Mouse (Mus musculus): ENCODE data around the gene Cd300a. TPM values are rescaled to one million over a fixed set of nuclear protein-coding genes. Genes with fewer than 3 reads are reported as not detected.

Cd300a gene
- polyA plus RNA-seq, 1 experiment from 2014 or later: 1.0 TPM

- Histone ChIP-seq H3K9ac (peak overlapping the region; percentile 36; the same call in 1 of the 2 replicates), H3K9me3 (no peaks in the 10 kb centered on the region), H3K4me2 (no peak overlapping the region), H3K4me1 (peaks cover 27% of the 10 kb centered on the region), H3K27me3 (no peaks in the 10 kb centered on the region), H3K27ac (no peak overlapping the region), H3K4me3 (no peak overlapping the region), H3K36me3 (peaks cover 81% of the 10 kb centered on the region)
- WGBS: 62% methylated on average over 11 of the region's 11 CpGs
- no peak for ATAC-seq (ENCODE audit: insufficient number of reproducible peaks, insufficient read depth, low FRiP score, low TSS enrichment, low read depth)
These were observed 22.2 kb upstream of the Cd300a start for GRCm38 (mm10) chr11:114867361-114868235.

- no peak for ATAC-seq (ENCODE audit: insufficient number of reproducible peaks, insufficient read depth, low FRiP score, low TSS enrichment, low read depth)
- Histone ChIP-seq H3K9ac (no peak overlapping the region), H3K27me3 (no peaks in the 10 kb centered on the region), H3K4me2 (no peak overlapping the region), H3K4me3 (no peak overlapping the region), H3K4me1 (peaks cover 34% of the 10 kb centered on the region), H3K27ac (no peak overlapping the region), H3K9me3 (no peaks in the 10 kb centered on the region), H3K36me3 (peaks cover 81% of the 10 kb centered on the region)
- WGBS: 92% methylated on average over 12 of the region's 12 CpGs
These were observed 21.6 kb upstream of the Cd300a start for GRCm38 (mm10) chr11:114868280-114868679.

GRCm38 (mm10) chr11:114869787-114870186 lies 20.1 kb upstream of the Cd300a start:
- peaks cover 67% of the 10 kb centered on the region for H3K36me3 ChIP-seq
- H3K4me2 ChIP-seq: no peak overlapping the region
- H3K4me1 ChIP-seq: peaks cover 49% of the 10 kb centered on the region
- no peak for ATAC-seq (ENCODE audit: insufficient number of reproducible peaks, insufficient read depth, low FRiP score, low TSS enrichment, low read depth)
- no peak overlapping the region for H3K27ac ChIP-seq
- WGBS: 88% methylated on average over 1 of the region's 1 CpGs
- H3K9me3 ChIP-seq: no peaks in the 10 kb centered on the region
- no peak overlapping the region for H3K9ac ChIP-seq
- no peak overlapping the region for H3K4me3 ChIP-seq
- H3K27me3 ChIP-seq: no peaks in the 10 kb centered on the region

- Histone ChIP-seq H3K4me1 (peaks cover 49% of the 10 kb centered on the region), H3K27me3 (no peaks in the 10 kb centered on the region), H3K9me3 (no peaks in the 10 kb centered on the region), H3K4me3 (no peak overlapping the region), H3K4me2 (no peak overlapping the region), H3K36me3 (peaks cover 53% of the 10 kb centered on the region), H3K9ac (no peak overlapping the region), H3K27ac (no peak overlapping the region)
- ATAC-seq (ENCODE audit: insufficient number of reproducible peaks, insufficient read depth, low FRiP score, low TSS enrichment, low read depth): no peak
- 89% methylated on average over 2 of the region's 2 CpGs for WGBS
These were observed 18.3 kb upstream of the Cd300a start for GRCm38 (mm10) chr11:114871540-114871939.

GRCm38 (mm10) chr11:114873022-114873817 lies 16.6 kb upstream of the Cd300a start:
- H3K36me3 ChIP-seq: peaks cover 36% of the 10 kb centered on the region
- peaks cover 46% of the 10 kb centered on the region for H3K4me1 ChIP-seq
- no peaks in the 10 kb centered on the region for H3K27me3 ChIP-seq
- H3K4me2 ChIP-seq: no peak overlapping the region
- 17% methylated on average over 6 of the region's 6 CpGs for WGBS
- H3K4me3 ChIP-seq: no peak overlapping the region
- no peak for ATAC-seq (ENCODE audit: insufficient number of reproducible peaks, insufficient read depth, low FRiP score, low TSS enrichment, low read depth)
- no peaks in the 10 kb centered on the region for H3K9me3 ChIP-seq
- no peak overlapping the region for H3K9ac ChIP-seq
- peak overlapping the region; percentile 69 for H3K27ac ChIP-seq

- Histone ChIP-seq H3K4me3 (no peak overlapping the region), H3K9ac (no peak overlapping the region), H3K4me2 (no peak overlapping the region), H3K9me3 (no peaks in the 10 kb centered on the region), H3K27ac (no peak overlapping the region), H3K4me1 (peaks cover 46% of the 10 kb centered on the region), H3K36me3 (peaks cover 24% of the 10 kb centered on the region), H3K27me3 (no peaks in the 10 kb centered on the region)
- ATAC-seq (ENCODE audit: insufficient number of reproducible peaks, insufficient read depth, low FRiP score, low TSS enrichment, low read depth): no peak
- 50% methylated on average over 9 of the region's 9 CpGs for WGBS
These were observed 15.4 kb upstream of the Cd300a start for GRCm38 (mm10) chr11:114874226-114875145.

- Histone ChIP-seq H3K4me2 (peak overlapping the region; percentile 37; the same call in 1 of the 2 replicates), H3K36me3 (peaks cover 17% of the 10 kb centered on the region), H3K27ac (0 out of 2 replicates have a peak overlapping the region, but pooled peaks have one; percentile 7), H3K27me3 (no peaks in the 10 kb centered on the region), H3K4me3 (no peak overlapping the region), H3K4me1 (peaks cover 46% of the 10 kb centered on the region), H3K9ac (peak overlapping the region; percentile 32; the same call in 1 of the 2 replicates), H3K9me3 (no peaks in the 10 kb centered on the region)
- ATAC-seq (ENCODE audit: insufficient number of reproducible peaks, insufficient read depth, low FRiP score, low TSS enrichment, low read depth): no peak
- WGBS: 3% methylated on average over 9 of the region's 9 CpGs
These were observed 14.5 kb upstream of the Cd300a start for GRCm38 (mm10) chr11:114875301-114875801.

- Histone ChIP-seq H3K4me1 (peaks cover 46% of the 10 kb centered on the region), H3K27ac (no peak overlapping the region), H3K27me3 (no peaks in the 10 kb centered on the region), H3K4me3 (no peak overlapping the region), H3K36me3 (peaks cover 9% of the 10 kb centered on the region), H3K4me2 (no peak overlapping the region), H3K9me3 (no peaks in the 10 kb centered on the region), H3K9ac (no peak overlapping the region)
- WGBS: 38% methylated on average over 7 of the region's 7 CpGs
- ATAC-seq (ENCODE audit: insufficient number of reproducible peaks, insufficient read depth, low FRiP score, low TSS enrichment, low read depth): no peak
These were observed 13.7 kb upstream of the Cd300a start for GRCm38 (mm10) chr11:114876176-114876575.

GRCm38 (mm10) chr11:114876621-114877020 lies 13.2 kb upstream of the Cd300a start:
- no peak overlapping the region for H3K9ac ChIP-seq
- peaks cover 4% of the 10 kb centered on the region for H3K36me3 ChIP-seq
- H3K4me1 ChIP-seq: peaks cover 46% of the 10 kb centered on the region
- WGBS: 10% methylated on average over 2 of the region's 2 CpGs
- no peaks in the 10 kb centered on the region for H3K9me3 ChIP-seq
- no peak overlapping the region for H3K27ac ChIP-seq
- no peak for ATAC-seq (ENCODE audit: insufficient number of reproducible peaks, insufficient read depth, low FRiP score, low TSS enrichment, low read depth)
- no peak overlapping the region for H3K4me3 ChIP-seq
- no peaks in the 10 kb centered on the region for H3K27me3 ChIP-seq
- no peak overlapping the region for H3K4me2 ChIP-seq

GRCm38 (mm10) chr11:114877145-114877544 lies 12.7 kb upstream of the Cd300a start:
- H3K4me1 ChIP-seq: peaks cover 46% of the 10 kb centered on the region
- ATAC-seq (ENCODE audit: insufficient number of reproducible peaks, insufficient read depth, low FRiP score, low TSS enrichment, low read depth): no peak
- no peak overlapping the region for H3K9ac ChIP-seq
- H3K9me3 ChIP-seq: no peaks in the 10 kb centered on the region
- H3K4me2 ChIP-seq: no peak overlapping the region
- no peak overlapping the region for H3K4me3 ChIP-seq
- H3K36me3 ChIP-seq: no peaks in the 10 kb centered on the region
- 42% methylated on average over 3 of the region's 3 CpGs for WGBS
- no peak overlapping the region for H3K27ac ChIP-seq
- no peaks in the 10 kb centered on the region for H3K27me3 ChIP-seq

- Histone ChIP-seq H3K27ac (no peak overlapping the region), H3K36me3 (no peaks in the 10 kb centered on the region), H3K9ac (no peak overlapping the region), H3K4me3 (no peak overlapping the region), H3K27me3 (no peaks in the 10 kb centered on the region), H3K9me3 (no peaks in the 10 kb centered on the region), H3K4me1 (peaks cover 23% of the 10 kb centered on the region), H3K4me2 (no peak overlapping the region)
- ATAC-seq (ENCODE audit: insufficient number of reproducible peaks, insufficient read depth, low FRiP score, low TSS enrichment, low read depth): no peak
- 84% methylated on average over 2 of the region's 2 CpGs for WGBS
These were observed 10.2 kb upstream of the Cd300a start for GRCm38 (mm10) chr11:114879666-114880065.

Measured in embryonic facial prominence, embryonic 13.5 days (tissue).